Mouse (Mus musculus) lung, postnatal 0 days (tissue): ENCODE measurements around the gene C1qtnf7. TPM values are rescaled to one million over a fixed set of nuclear protein-coding genes. Genes with fewer than 3 reads are reported as not detected.

ENCODE experiments used
- ATAC-seq: fragments of 200-750 bp; cut with Nextera tagmentation; 2 replicates; pipeline ENCODE4 v1.8.0; 2017; ENCODE audit warnings: moderate library complexity
- DNase-seq: peaks from one replicate; pipeline ENCODE4 v3.0.0-alpha.2; 2016; ENCODE audit warnings: low spot score
- H3K27ac ChIP-seq: fragments of 300-500 bp; sonication (generic); 2 replicates; pipeline ENCODE4 v1.5.1; 2014; ENCODE audit warnings: antibody characterized with exemption, mild to moderate bottlenecking, low read length, mixed read lengths
- H3K27me3 ChIP-seq: fragments of 300-500 bp; sonication (generic); replicated peaks from 2 replicates; pipeline ENCODE4 v1.6.1; 2014; ENCODE audit warnings: low read length, mixed read lengths; ENCODE audit not compliant: insufficient read depth
- H3K36me3 ChIP-seq: fragments of 300-500 bp; sonication (generic); 2 replicates; pipeline ENCODE4 v1.6.1; 2014; ENCODE audit warnings: low read length, mixed read lengths; ENCODE audit not compliant: insufficient read depth
- H3K4me1 ChIP-seq: fragments of 300-500 bp; sonication (generic); 2 replicates; pipeline ENCODE4 v1.6.1; 2014; ENCODE audit warnings: antibody characterized with exemption, low read depth, low read length, mixed read lengths; ENCODE audit not compliant: insufficient read depth
- H3K4me2 ChIP-seq: fragments of 300-500 bp; sonication (generic); replicated peaks from 2 replicates; pipeline ENCODE4 v1.6.1; 2014; ENCODE audit warnings: low read depth, mild to moderate bottlenecking, low read length, moderate library complexity, mixed read lengths
- H3K4me3 ChIP-seq: fragments of 300-500 bp; sonication (generic); 2 replicates; pipeline ENCODE4 v1.5.1; 2014; ENCODE audit warnings: low read depth, low read length
- H3K9ac ChIP-seq: fragments of 300-500 bp; sonication (generic); replicated peaks from 2 replicates; pipeline ENCODE4 v1.6.1; 2014; ENCODE audit warnings: low read depth, mild to moderate bottlenecking
- H3K9me3 ChIP-seq: fragments of 300-500 bp; sonication (generic); 2 replicates; pipeline ENCODE4 v1.6.1; 2016; ENCODE audit warnings: low read length, mixed read lengths
- CTCF ChIP-seq: IDR thresholded peaks from 2 replicates; pipeline ENCODE4 v1.5.1; 2016; ENCODE audit warnings: antibody characterized with exemption, mild to moderate bottlenecking
- EP300 ChIP-seq: IDR thresholded peaks from 2 replicates; pipeline ENCODE4 v1.6.1; 2016; ENCODE audit warnings: antibody characterized with exemption, mild to moderate bottlenecking, control low read depth
- WGBS: fragments of 180-500 bp; shearing (Covaris S2); extraction: QIAGEN DNeasy Blood & Tissue Kit; methylation state at CpG from one replicate; pipeline ENCODE4 v1.1.7; 2014; 5-methylcytosine and 5-hydroxymethylcytosine counted together
- polyA plus RNA-seq: library from polyadenylated mRNA; unstranded; fragments of >200 nt; fragmentation: Nextera tagmentation; extraction: Ambion mirVana; gene quantifications from 2 replicates; pipeline ENCODE4 v1.2.1, GENCODE M21; 2015

C1qtnf7 gene
- polyA plus RNA-seq, 1 experiment from 2014 or later, result 37.2 TPM

GRCm38 (mm10) chr5:43517313-43517712, 2.0 kb downstream of the C1qtnf7 start:
- no peaks in the 10 kb centered on the region for H3K36me3 ChIP-seq
- ATAC-seq (peak; percentile 80), DNase-seq (peak; percentile 58)
- no peak for TF ChIP-seq CTCF
- TF ChIP-seq EP300, result no peak
- H3K4me1 ChIP-seq, result no peaks in the 10 kb centered on the region; the same call in 1 of the 2 replicates
- H3K9me3 ChIP-seq, result no peaks in the 10 kb centered on the region
- 58% methylated on average over 13 of the region's 13 CpGs for WGBS
- peak overlapping the region; percentile 9; the same call in 1 of the 2 replicates for H3K9ac ChIP-seq
- peak overlapping the region; percentile 49 for H3K4me2 ChIP-seq
- no peaks in the 10 kb centered on the region for H3K27me3 ChIP-seq
- H3K4me3 ChIP-seq, result peak overlapping the region; percentile 28
- H3K27ac ChIP-seq, result peak overlapping the region; percentile 48

DNA sequence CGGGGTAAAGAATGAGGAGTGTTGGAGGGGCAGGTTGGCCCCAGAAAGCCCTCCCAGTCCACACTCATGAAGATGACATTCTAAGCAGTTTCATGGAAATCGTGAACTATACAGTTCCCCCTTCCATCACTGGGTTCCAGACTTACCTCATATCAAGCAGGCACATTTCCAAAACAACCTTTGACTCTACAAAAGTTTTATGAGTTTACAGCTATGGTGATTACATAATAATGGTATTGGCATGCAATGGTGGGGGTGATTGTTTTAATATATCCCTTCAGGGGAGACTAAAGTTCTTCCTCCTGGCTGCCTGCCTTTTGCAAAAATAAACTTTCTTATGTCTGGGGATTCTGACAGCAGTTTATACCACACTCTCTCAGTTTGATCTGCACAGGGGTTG, 4.6 kb downstream of the C1qtnf7 start:
- no peaks in the 10 kb centered on the region for H3K36me3 ChIP-seq
- ATAC-seq (no peak), DNase-seq (no peak)
- WGBS, result 56% methylated on average over 2 of the region's 2 CpGs
- no peaks in the 10 kb centered on the region for H3K9me3 ChIP-seq
- no peak overlapping the region for H3K4me3 ChIP-seq
- no peaks in the 10 kb centered on the region; the same call in 1 of the 2 replicates for H3K4me1 ChIP-seq
- no peak for TF ChIP-seq CTCF
- TF ChIP-seq EP300, result no peak
- H3K4me2 ChIP-seq, result no peak overlapping the region
- H3K27ac ChIP-seq, result no peak overlapping the region
- no peak overlapping the region for H3K9ac ChIP-seq
- H3K27me3 ChIP-seq, result no peaks in the 10 kb centered on the region

DNA sequence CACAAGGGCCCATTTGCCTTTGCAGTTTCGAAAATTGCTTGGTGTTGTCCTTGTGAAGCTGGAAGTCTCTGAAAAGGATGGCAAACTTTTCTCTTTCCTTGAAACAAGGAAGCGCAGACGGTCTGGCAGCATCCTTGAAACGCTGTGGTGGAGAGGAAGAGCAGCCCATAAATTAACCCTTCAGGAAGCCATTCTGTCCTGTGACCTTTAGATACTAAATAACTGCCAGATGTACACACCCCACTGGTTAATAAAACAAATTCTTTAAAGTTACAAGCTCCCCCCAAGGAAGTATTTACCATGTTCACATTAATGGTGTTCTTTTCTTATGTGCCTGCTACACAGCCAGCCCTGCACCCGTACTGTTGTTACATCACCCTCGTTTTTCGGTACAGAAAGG, 6.0 kb downstream of the C1qtnf7 start:
- Histone ChIP-seq H3K27ac (no peak overlapping the region), H3K4me1 (no peaks in the 10 kb centered on the region; the same call in 1 of the 2 replicates), H3K36me3 (no peaks in the 10 kb centered on the region), H3K4me2 (no peak overlapping the region), H3K9me3 (no peaks in the 10 kb centered on the region), H3K27me3 (no peaks in the 10 kb centered on the region), H3K4me3 (no peak overlapping the region), H3K9ac (no peak overlapping the region)
- DNase-seq (no peak), ATAC-seq (no peak)
- TF ChIP-seq EP300 (no peak), CTCF (no peak)
- 49% methylated on average over 7 of the region's 7 CpGs for WGBS

- WGBS, result 62% methylated on average over 1 of the region's 1 CpGs
- H3K4me2 ChIP-seq, result no peak overlapping the region
- DNase-seq, result no peak
- no peak for ATAC-seq
- no peak overlapping the region for H3K4me3 ChIP-seq
- H3K36me3 ChIP-seq, result no peaks in the 10 kb centered on the region
- peaks cover 4% of the 10 kb centered on the region; the same call in 1 of the 2 replicates for H3K4me1 ChIP-seq
- H3K9ac ChIP-seq, result no peak overlapping the region
- no peaks in the 10 kb centered on the region for H3K9me3 ChIP-seq
- TF ChIP-seq EP300 (no peak), CTCF (no peak)
- H3K27me3 ChIP-seq, result no peaks in the 10 kb centered on the region
- H3K27ac ChIP-seq, result no peak overlapping the region
These were observed 7.5 kb downstream of the C1qtnf7 start for GRCm38 (mm10) chr5:43522866-43523265.

GRCm38 (mm10) chr5:43526874-43527584, 11.7 kb downstream of the C1qtnf7 start:
- H3K4me2 ChIP-seq, result no peak overlapping the region
- no peaks in the 10 kb centered on the region for H3K9me3 ChIP-seq
- H3K27ac ChIP-seq, result peak overlapping the region; percentile 11; the same call in 1 of the 2 replicates
- TF ChIP-seq EP300, result no peak
- TF ChIP-seq CTCF, result no peak
- H3K9ac ChIP-seq, result no peak overlapping the region
- no peaks in the 10 kb centered on the region for H3K36me3 ChIP-seq
- no peaks in the 10 kb centered on the region for H3K27me3 ChIP-seq
- peak; percentile 45 for DNase-seq
- peaks cover 4% of the 10 kb centered on the region; the same call in 1 of the 2 replicates for H3K4me1 ChIP-seq
- no peak overlapping the region for H3K4me3 ChIP-seq
- 36% methylated on average over 6 of the region's 6 CpGs for WGBS
- peak; percentile 21; the same call in 1 of the 2 replicates for ATAC-seq

- TF ChIP-seq CTCF (no peak), EP300 (no peak)
- WGBS, result 79% methylated on average over 3 of the region's 3 CpGs
- Histone ChIP-seq H3K4me2 (no peak overlapping the region), H3K36me3 (no peaks in the 10 kb centered on the region), H3K27me3 (no peaks in the 10 kb centered on the region), H3K27ac (no peak overlapping the region), H3K9ac (no peak overlapping the region), H3K4me1 (peaks cover 4% of the 10 kb centered on the region; the same call in 1 of the 2 replicates), H3K4me3 (no peak overlapping the region), H3K9me3 (no peaks in the 10 kb centered on the region)
- DNase-seq (no peak), ATAC-seq (no peak)
These were observed 14.8 kb downstream of the C1qtnf7 start for GRCm38 (mm10) chr5:43530186-43530585.
